Mouse (Mus musculus): Measurements from ENCODE around the gene Rnf41. TPM values are rescaled to one million over a fixed set of nuclear protein-coding genes. Genes with fewer than 3 reads are reported as not detected.

Gene Rnf41
- total and polyA plus RNA-seq, 2 experiments = 5.1 to 5.9 TPM

DNA sequence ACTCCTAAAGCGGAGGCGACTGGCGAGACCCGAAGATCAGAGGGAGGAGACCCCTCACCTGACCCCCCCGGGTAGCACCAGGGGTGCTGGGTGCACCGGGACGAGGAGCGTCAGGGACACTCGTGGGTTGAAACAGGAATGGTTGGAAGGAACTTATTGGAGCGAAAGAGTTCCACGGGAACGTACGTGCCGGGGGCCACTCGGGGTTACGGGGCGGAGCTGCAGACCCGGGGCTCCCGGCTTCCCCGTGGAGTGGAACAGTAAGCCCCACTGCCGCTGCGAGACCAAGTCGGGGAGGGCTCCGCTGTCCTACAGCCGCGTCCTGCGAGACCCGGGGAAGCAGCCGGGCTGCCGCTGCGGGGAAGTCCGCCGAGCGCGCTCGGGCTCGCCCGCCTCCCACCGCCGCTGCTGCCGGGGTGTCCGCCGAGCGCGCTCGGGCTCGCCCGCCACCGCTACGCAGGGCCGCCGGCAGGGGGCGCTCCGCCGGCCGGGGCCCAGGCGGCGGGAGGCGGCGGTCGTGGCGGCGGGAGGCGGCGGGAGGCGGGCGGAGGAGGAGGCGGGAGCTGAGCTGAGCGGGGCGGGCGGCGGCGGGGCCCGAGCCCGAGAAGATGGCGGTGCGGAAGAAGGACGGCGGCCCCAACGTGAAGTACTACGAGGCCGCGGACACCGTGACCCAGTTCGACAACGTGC lies 47.4 kb downstream of the Rnf41 start, which contains the start of gene Smarcc2:
Smarcc2 (plus strand) TSS at position 530 of the 690 bp plus-strand sequence.
- H3K27me3 ChIP-seq (ENCODE audit: control insufficient read depth, insufficient read depth, low read length) = no peaks in the 10 kb centered on the region
- peak; percentile 39 for DNase-seq (ENCODE audit: extremely low read depth, low read depth, low spot score)
- 2% methylated on average over 61 of the region's 86 CpGs for WGBS
- H3K9ac ChIP-seq (ENCODE audit: low read depth, low read length) = peak within 1 kb of the TSS; percentile 99
- H3K4me1 ChIP-seq (ENCODE audit: control insufficient read depth, insufficient read depth, low read length) = peaks cover 10% of the 10 kb centered on the region
- peak within 1 kb of the TSS; percentile 81 for H3K4me3 ChIP-seq (ENCODE audit: insufficient read depth, low read depth, low read length)
- H3K27ac ChIP-seq (replicated peaks; ENCODE audit: insufficient read depth, low read depth, low read length) = peak within 1 kb of the TSS; percentile 98
- TF ChIP-seq POLR2A (IDR thresholded peaks at IDR 0.05; ENCODE audit: extremely low read depth, insufficient read depth, low read length) (peak; percentile 41; the same call in 1 of the 2 replicates), CTCF (IDR thresholded peaks at IDR 0.05; ENCODE audit: low read depth, low read length) (peak; percentile 62; the same call in 1 of the 2 replicates)
- peaks cover 9% of the 10 kb centered on the region; the same call in 1 of the 2 replicates for H3K79me2 ChIP-seq (ENCODE audit: control insufficient read depth, insufficient read depth, low read length)
- H3K36me3 ChIP-seq (ENCODE audit: control insufficient read depth, insufficient read depth, low read length) = peaks cover 17% of the 10 kb centered on the region

DNA sequence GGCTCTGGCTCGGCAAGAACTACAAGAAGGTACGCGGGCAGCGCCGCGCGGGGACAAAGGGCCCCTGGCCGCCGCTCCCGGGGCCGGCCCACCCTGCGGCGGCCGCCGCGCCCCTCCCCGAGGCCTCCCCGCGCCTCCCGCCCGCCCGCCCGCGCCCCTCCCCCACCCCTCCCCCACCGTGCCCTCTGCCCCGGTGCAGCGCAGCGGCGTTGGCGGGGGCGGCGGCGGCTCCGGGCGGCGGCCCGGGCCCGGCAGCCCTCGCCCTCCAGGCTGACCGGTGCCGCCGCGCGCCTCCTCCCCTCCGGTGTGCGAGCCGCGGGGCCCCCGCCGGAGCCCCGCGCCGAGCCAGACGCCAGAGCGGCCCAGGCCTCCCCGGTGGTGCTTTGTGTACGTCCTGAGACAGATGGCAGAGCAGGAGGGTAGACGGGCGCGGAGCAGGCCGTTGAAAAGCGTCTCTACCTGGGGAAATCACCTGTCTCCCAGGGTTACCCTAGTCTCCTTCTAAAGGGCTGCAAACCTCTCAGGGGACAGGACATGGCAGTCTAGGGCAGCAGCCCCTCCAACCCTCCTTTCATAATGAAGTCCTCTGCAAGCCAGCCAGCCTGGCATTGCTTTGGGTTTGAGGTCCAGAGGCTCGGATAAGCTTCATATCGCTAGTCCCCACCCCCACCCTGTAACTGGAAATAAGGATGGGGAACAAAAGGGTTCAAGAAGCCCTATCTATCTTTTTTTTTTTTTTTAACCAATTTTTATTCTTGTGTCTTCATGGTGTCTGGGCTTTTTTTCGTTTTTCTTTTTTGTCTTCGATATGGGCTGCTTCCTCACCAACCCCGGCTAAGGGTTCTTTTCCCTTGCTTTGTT lies 48.2 kb downstream of the Rnf41 start:
- Histone ChIP-seq H3K9ac (ENCODE audit: low read depth, low read length) (peak overlapping the region; percentile 99), H3K36me3 (ENCODE audit: control insufficient read depth, insufficient read depth, low read length) (peaks cover 25% of the 10 kb centered on the region), H3K4me1 (ENCODE audit: control insufficient read depth, insufficient read depth, low read length) (peaks cover 10% of the 10 kb centered on the region), H3K4me3 (ENCODE audit: insufficient read depth, low read depth, low read length) (peak overlapping the region; percentile 81), H3K27ac (replicated peaks; ENCODE audit: insufficient read depth, low read depth, low read length) (peak overlapping the region; percentile 98), H3K79me2 (ENCODE audit: control insufficient read depth, insufficient read depth, low read length) (peaks cover 9% of the 10 kb centered on the region; the same call in 1 of the 2 replicates), H3K27me3 (ENCODE audit: control insufficient read depth, insufficient read depth, low read length) (no peaks in the 10 kb centered on the region)
- WGBS = under 1% methylated on average over 46 of the region's 67 CpGs
- peak; percentile 55 for DNase-seq (ENCODE audit: extremely low read depth, low read depth, low spot score)
- TF ChIP-seq POLR2A (IDR thresholded peaks at IDR 0.05; ENCODE audit: extremely low read depth, insufficient read depth, low read length) (no peak), CTCF (IDR thresholded peaks at IDR 0.05; ENCODE audit: low read depth, low read length) (no peak)

DNA sequence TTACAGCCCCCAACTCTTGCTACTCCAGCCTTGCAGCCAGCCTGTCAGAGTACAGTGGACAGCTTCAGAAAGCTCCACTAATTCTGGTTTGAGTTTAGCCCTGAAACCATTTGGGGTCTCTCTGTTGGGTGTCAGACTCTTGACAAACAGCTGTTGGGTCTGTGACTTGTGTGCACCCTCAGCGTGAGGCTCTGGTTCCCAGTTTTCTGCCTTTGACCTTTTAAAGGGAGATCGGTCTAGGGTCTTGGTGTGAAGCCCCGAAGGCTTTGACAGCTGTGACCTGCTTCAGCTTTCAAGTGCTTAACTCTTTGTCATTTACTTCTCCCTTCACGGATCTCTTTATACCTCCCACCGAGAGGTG lies 48.8 kb downstream of the Rnf41 start:
- no peak overlapping the region; the same call in 1 of the 2 replicates for H3K27ac ChIP-seq (replicated peaks; ENCODE audit: insufficient read depth, low read depth, low read length)
- H3K4me3 ChIP-seq (ENCODE audit: insufficient read depth, low read depth, low read length) = peak overlapping the region; percentile 10; the same call in 1 of the 2 replicates
- TF ChIP-seq CTCF (IDR thresholded peaks at IDR 0.05; ENCODE audit: low read depth, low read length) (no peak), POLR2A (IDR thresholded peaks at IDR 0.05; ENCODE audit: extremely low read depth, insufficient read depth, low read length) (no peak)
- peaks cover 9% of the 10 kb centered on the region; the same call in 1 of the 2 replicates for H3K79me2 ChIP-seq (ENCODE audit: control insufficient read depth, insufficient read depth, low read length)
- peak overlapping the region; percentile 37 for H3K9ac ChIP-seq (ENCODE audit: low read depth, low read length)
- H3K36me3 ChIP-seq (ENCODE audit: control insufficient read depth, insufficient read depth, low read length) = peaks cover 29% of the 10 kb centered on the region
- H3K27me3 ChIP-seq (ENCODE audit: control insufficient read depth, insufficient read depth, low read length) = no peaks in the 10 kb centered on the region
- 7% methylated on average over 5 of the region's 5 CpGs for WGBS
- H3K4me1 ChIP-seq (ENCODE audit: control insufficient read depth, insufficient read depth, low read length) = peaks cover 8% of the 10 kb centered on the region
- no peak for DNase-seq (ENCODE audit: extremely low read depth, low read depth, low spot score)

DNA sequence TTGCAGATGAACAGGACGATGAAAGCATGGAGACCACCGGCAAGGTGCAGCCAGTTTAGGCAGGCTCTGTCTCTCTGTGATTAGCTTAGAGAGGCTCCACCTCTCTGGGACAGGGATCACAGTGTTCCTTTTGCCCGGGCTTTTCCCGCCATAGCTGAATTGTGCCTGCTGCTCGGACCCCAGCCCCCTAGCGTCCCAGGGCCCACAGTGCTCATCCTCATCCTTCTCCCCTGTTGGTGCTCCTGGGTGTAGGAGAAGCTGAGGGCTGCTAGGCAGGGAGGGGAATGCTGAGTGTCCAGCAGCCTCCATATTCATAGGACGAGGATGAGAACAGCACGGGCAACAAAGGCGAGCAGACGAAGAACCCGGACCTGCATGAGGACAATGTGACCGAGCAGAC lies 62.9 kb downstream of the Rnf41 start:
- no peak overlapping the region for H3K9ac ChIP-seq (ENCODE audit: low read depth, low read length)
- no peak overlapping the region for H3K4me3 ChIP-seq (ENCODE audit: insufficient read depth, low read depth, low read length)
- H3K27me3 ChIP-seq (ENCODE audit: control insufficient read depth, insufficient read depth, low read length) = no peaks in the 10 kb centered on the region
- peaks cover 41% of the 10 kb centered on the region for H3K36me3 ChIP-seq (ENCODE audit: control insufficient read depth, insufficient read depth, low read length)
- no peak for DNase-seq (ENCODE audit: extremely low read depth, low read depth, low spot score)
- H3K4me1 ChIP-seq (ENCODE audit: control insufficient read depth, insufficient read depth, low read length) = no peaks in the 10 kb centered on the region
- no peak overlapping the region for H3K27ac ChIP-seq (replicated peaks; ENCODE audit: insufficient read depth, low read depth, low read length)
- H3K79me2 ChIP-seq (ENCODE audit: control insufficient read depth, insufficient read depth, low read length) = no peaks in the 10 kb centered on the region
- 93% methylated on average over 12 of the region's 12 CpGs for WGBS
- TF ChIP-seq CTCF (IDR thresholded peaks at IDR 0.05; ENCODE audit: low read depth, low read length) (no peak), POLR2A (IDR thresholded peaks at IDR 0.05; ENCODE audit: extremely low read depth, insufficient read depth, low read length) (no peak)

DNA sequence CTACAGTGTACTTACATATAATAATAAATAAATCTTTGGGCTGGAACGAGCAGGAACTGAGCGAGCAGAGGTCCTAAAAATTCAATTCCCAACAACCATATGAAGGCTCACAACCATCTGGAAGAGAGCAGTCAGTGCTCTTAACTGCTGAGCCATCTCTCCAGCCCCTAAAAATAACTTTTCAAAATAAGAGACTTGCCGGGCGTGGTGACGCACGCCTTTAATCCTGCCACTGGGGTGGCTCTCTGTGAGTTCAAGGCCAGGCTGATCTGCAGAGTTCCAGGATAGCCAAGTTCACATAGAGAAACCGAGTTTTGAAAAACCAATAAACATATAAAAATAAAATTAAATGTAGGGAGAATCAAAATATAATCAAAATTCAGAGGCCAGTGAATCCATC lies 74.9 kb downstream of the Rnf41 start:
- TF ChIP-seq CTCF (IDR thresholded peaks at IDR 0.05; ENCODE audit: low read depth, low read length) (no peak), POLR2A (IDR thresholded peaks at IDR 0.05; ENCODE audit: extremely low read depth, insufficient read depth, low read length) (no peak)
- Histone ChIP-seq H3K9ac (ENCODE audit: low read depth, low read length) (no peak overlapping the region), H3K27me3 (ENCODE audit: control insufficient read depth, insufficient read depth, low read length) (no peaks in the 10 kb centered on the region), H3K27ac (replicated peaks; ENCODE audit: insufficient read depth, low read depth, low read length) (no peak overlapping the region), H3K36me3 (ENCODE audit: control insufficient read depth, insufficient read depth, low read length) (peaks cover 50% of the 10 kb centered on the region), H3K4me1 (ENCODE audit: control insufficient read depth, insufficient read depth, low read length) (peaks cover 2% of the 10 kb centered on the region; the same call in 1 of the 2 replicates), H3K79me2 (ENCODE audit: control insufficient read depth, insufficient read depth, low read length) (peaks cover under 1% of the 10 kb centered on the region; the same call in 1 of the 2 replicates), H3K4me3 (ENCODE audit: insufficient read depth, low read depth, low read length) (no peak overlapping the region)
- 90% methylated on average over 7 of the region's 7 CpGs for WGBS
- DNase-seq (ENCODE audit: extremely low read depth, low read depth, low spot score) = no peak

Measured in liver, adult 2 months (tissue).